ENCODE assay signal across 18 mouse cellular contexts in the genomic region with DNA sequence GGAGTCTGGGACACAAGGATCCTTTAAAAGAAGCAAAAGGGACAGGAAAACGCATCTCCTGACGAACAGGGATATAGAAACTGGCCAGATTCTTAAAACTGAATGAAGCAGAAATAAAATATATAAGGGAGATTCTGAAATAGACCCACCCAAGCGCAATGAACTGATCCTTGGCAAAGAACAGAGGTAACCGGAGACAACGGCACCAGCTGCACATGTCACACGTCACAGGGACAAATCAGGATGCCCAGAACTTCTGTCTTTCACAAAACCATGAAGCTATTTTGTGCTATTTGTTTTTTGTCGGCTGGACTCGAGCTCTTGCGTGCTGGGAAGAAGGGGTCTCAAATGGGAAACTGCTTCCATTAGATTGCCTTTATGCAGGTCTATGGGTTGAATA.
"Had no signal": no experiment of that assay in that cellular context is flagged by ENCODE, and none has a peak within 500 bp of the region (broad histone marks: within the 10 kb centered on the region; RNA-seq: fewer than 3 reads in every experiment).

No protein-coding gene starts in this region.

- ATAC-seq: liver, embryonic 12.5 days; midbrain, embryonic 15.5 days had no signal

- DNase-seq: kidney, adult 8-10 months; kidney, postnatal 10 days; kidney, postnatal 36 days; layer of hippocampus, adult 9-11 months; liver; lung, postnatal 10 days; thymus, adult 18-20 months; thymus, postnatal 36 days had no signal

- H3K27ac ChIP-seq: kidney, embryonic 15.5 days; limb, embryonic 10.5 days; limb, embryonic 13.5 days; liver, embryonic 12.5 days; liver, embryonic 15.5 days; lung, embryonic 15.5 days; midbrain, embryonic 15.5 days; neural tube, embryonic 12.5 days had no signal

- H3K27me3 ChIP-seq: kidney, embryonic 15.5 days; limb, embryonic 13.5 days; liver, embryonic 12.5 days; liver, embryonic 15.5 days; lung, embryonic 15.5 days; megakaryocyte, embryonic 14.5 days; midbrain, embryonic 15.5 days; neural tube, embryonic 12.5 days had no signal

- H3K36me3 ChIP-seq: kidney, embryonic 15.5 days; limb, embryonic 10.5 days; limb, embryonic 13.5 days; liver, embryonic 12.5 days; liver, embryonic 15.5 days; lung, embryonic 15.5 days; midbrain, embryonic 15.5 days; neural tube, embryonic 12.5 days had no signal

- H3K9me3 ChIP-seq: kidney, embryonic 15.5 days; limb, embryonic 10.5 days; limb, embryonic 13.5 days; liver, embryonic 15.5 days; lung, embryonic 15.5 days; midbrain, embryonic 15.5 days; neural tube, embryonic 12.5 days had no signal

- H3K9ac ChIP-seq: kidney, embryonic 15.5 days; limb, embryonic 13.5 days; liver, embryonic 12.5 days; liver, embryonic 15.5 days; lung, embryonic 15.5 days; midbrain, embryonic 15.5 days; neural tube, embryonic 12.5 days had no signal

- H3K4me1 ChIP-seq: limb, embryonic 13.5 days; liver, embryonic 12.5 days; liver, embryonic 15.5 days; lung, embryonic 15.5 days; megakaryocyte, embryonic 14.5 days; neural tube, embryonic 12.5 days had no signal

- H3K4me3 ChIP-seq: kidney, embryonic 15.5 days; limb, embryonic 10.5 days; limb, embryonic 13.5 days; liver, embryonic 12.5 days; liver, embryonic 15.5 days; lung, embryonic 15.5 days; megakaryocyte, embryonic 14.5 days; midbrain, embryonic 15.5 days; neural tube, embryonic 12.5 days had no signal

- H3K4me2 ChIP-seq: kidney, embryonic 15.5 days; limb, embryonic 13.5 days; liver, embryonic 12.5 days; liver, embryonic 15.5 days; lung, embryonic 15.5 days; midbrain, embryonic 11.5 days; midbrain, embryonic 15.5 days; neural tube, embryonic 12.5 days had no signal
